Mouse (Mus musculus): ENCODE measurements at regions not wholly inside any gene's neighbourhood (a gene's known extent, or its start where the extent isn't known, plus 50 kb on each side); places are given as distances from the start of the nearest gene placed in this dataset.

- no peak for ATAC-seq (ENCODE audit: low FRiP score, low TSS enrichment)
- 86% methylated on average over 3 of the region's 3 CpGs for WGBS
Observed at GRCm38 (mm10) chr1:137256294-137256693, 296.0 kb upstream of the Nr5a2 start.

GRCm38 (mm10) chr1:137255041-137255440 is 294.8 kb upstream of the Nr5a2 start:
- H3K27me3 ChIP-seq (ENCODE audit: insufficient read depth, low read length) = no peaks in the 10 kb centered on the region
- H3K4me3 ChIP-seq (ENCODE audit: low read length) = no peak overlapping the region
- no peaks in the 10 kb centered on the region; the same call in 1 of the 2 replicates for H3K9me3 ChIP-seq (ENCODE audit: low read length)
- H3K27ac ChIP-seq (ENCODE audit: low read length) = no peak overlapping the region
- no peak overlapping the region for H3K9ac ChIP-seq (replicated peaks; ENCODE audit: low read length)
- H3K4me1 ChIP-seq (ENCODE audit: insufficient read depth, low read length) = no peaks in the 10 kb centered on the region
- ATAC-seq (ENCODE audit: low FRiP score, low TSS enrichment) = no peak
- no peaks in the 10 kb centered on the region for H3K36me3 ChIP-seq (ENCODE audit: insufficient read depth, low read length)
- no peak overlapping the region for H3K4me2 ChIP-seq (replicated peaks; ENCODE audit: low read depth, low read length)

More at GRCm38 (mm10) chr1:137256294-137256693, 296.0 kb upstream of the Nr5a2 start:
- no peaks in the 10 kb centered on the region; the same call in 1 of the 2 replicates for H3K9me3 ChIP-seq (ENCODE audit: low read length)
- no peak overlapping the region for H3K9ac ChIP-seq (replicated peaks; ENCODE audit: low read length)
- H3K36me3 ChIP-seq (ENCODE audit: insufficient read depth, low read length) = no peaks in the 10 kb centered on the region
- H3K4me3 ChIP-seq (ENCODE audit: low read length) = no peak overlapping the region
- no peaks in the 10 kb centered on the region for H3K4me1 ChIP-seq (ENCODE audit: insufficient read depth, low read length)
- H3K27ac ChIP-seq (ENCODE audit: low read length) = no peak overlapping the region
- no peak overlapping the region for H3K4me2 ChIP-seq (replicated peaks; ENCODE audit: low read depth, low read length)
- no peaks in the 10 kb centered on the region for H3K27me3 ChIP-seq (ENCODE audit: insufficient read depth, low read length)

GRCm38 (mm10) chr1:137254634-137255033 is 294.4 kb upstream of the Nr5a2 start:
- H3K4me2 ChIP-seq (replicated peaks; ENCODE audit: low read depth, low read length) = no peak overlapping the region
- 96% methylated on average over 1 of the region's 1 CpGs for WGBS
- H3K4me1 ChIP-seq (ENCODE audit: insufficient read depth, low read length) = no peaks in the 10 kb centered on the region
- H3K9ac ChIP-seq (replicated peaks; ENCODE audit: low read length) = no peak overlapping the region
- no peak overlapping the region for H3K27ac ChIP-seq (ENCODE audit: low read length)
- H3K4me3 ChIP-seq (ENCODE audit: low read length) = no peak overlapping the region
- H3K27me3 ChIP-seq (ENCODE audit: insufficient read depth, low read length) = no peaks in the 10 kb centered on the region
- H3K36me3 ChIP-seq (ENCODE audit: insufficient read depth, low read length) = no peaks in the 10 kb centered on the region
- no peak for ATAC-seq (ENCODE audit: low FRiP score, low TSS enrichment)
- no peaks in the 10 kb centered on the region; the same call in 1 of the 2 replicates for H3K9me3 ChIP-seq (ENCODE audit: low read length)

- Histone ChIP-seq H3K4me1 (ENCODE audit: insufficient read depth, low read length) (no peaks in the 10 kb centered on the region), H3K9ac (replicated peaks; ENCODE audit: low read length) (no peak overlapping the region), H3K27ac (ENCODE audit: low read length) (no peak overlapping the region), H3K36me3 (ENCODE audit: insufficient read depth, low read length) (no peaks in the 10 kb centered on the region), H3K27me3 (ENCODE audit: insufficient read depth, low read length) (peaks cover 8% of the 10 kb centered on the region), H3K4me2 (replicated peaks; ENCODE audit: low read depth, low read length) (no peak overlapping the region), H3K4me3 (ENCODE audit: low read length) (no peak overlapping the region), H3K9me3 (ENCODE audit: low read length) (peaks cover 4% of the 10 kb centered on the region; the same call in 1 of the 2 replicates)
- 69% methylated on average over 4 of the region's 4 CpGs for WGBS
- no peak for ATAC-seq (ENCODE audit: low FRiP score, low TSS enrichment)
Observed at GRCm38 (mm10) chr1:137227098-137227485, 266.8 kb upstream of the Nr5a2 start.

- H3K4me3 ChIP-seq (ENCODE audit: low read length) = no peak overlapping the region
- no peak for ATAC-seq (ENCODE audit: low FRiP score, low TSS enrichment)
- 86% methylated on average over 6 of the region's 6 CpGs for WGBS
- H3K4me2 ChIP-seq (replicated peaks; ENCODE audit: low read depth, low read length) = no peak overlapping the region
- no peak overlapping the region for H3K27ac ChIP-seq (ENCODE audit: low read length)
- H3K9me3 ChIP-seq (ENCODE audit: low read length) = peaks cover 4% of the 10 kb centered on the region; the same call in 1 of the 2 replicates
- peaks cover 5% of the 10 kb centered on the region for H3K4me1 ChIP-seq (ENCODE audit: insufficient read depth, low read length)
- no peak overlapping the region for H3K9ac ChIP-seq (replicated peaks; ENCODE audit: low read length)
- H3K27me3 ChIP-seq (ENCODE audit: insufficient read depth, low read length) = peaks cover 8% of the 10 kb centered on the region
- no peaks in the 10 kb centered on the region for H3K36me3 ChIP-seq (ENCODE audit: insufficient read depth, low read length)
Observed at GRCm38 (mm10) chr1:137226479-137227097, 266.3 kb upstream of the Nr5a2 start.

- no peak overlapping the region for H3K4me3 ChIP-seq (ENCODE audit: low read length)
- peak; percentile 69; the same call in 1 of the 2 replicates for ATAC-seq (ENCODE audit: low FRiP score, low TSS enrichment)
- peaks cover 13% of the 10 kb centered on the region for H3K4me1 ChIP-seq (ENCODE audit: insufficient read depth, low read length)
- no peak overlapping the region for H3K9ac ChIP-seq (replicated peaks; ENCODE audit: low read length)
- H3K4me2 ChIP-seq (replicated peaks; ENCODE audit: low read depth, low read length) = no peak overlapping the region
- H3K27ac ChIP-seq (ENCODE audit: low read length) = no peak overlapping the region
- no peaks in the 10 kb centered on the region; the same call in 1 of the 2 replicates for H3K9me3 ChIP-seq (ENCODE audit: low read length)
- no peaks in the 10 kb centered on the region for H3K36me3 ChIP-seq (ENCODE audit: insufficient read depth, low read length)
- peaks cover 8% of the 10 kb centered on the region for H3K27me3 ChIP-seq (ENCODE audit: insufficient read depth, low read length)
- 26% methylated on average over 3 of the region's 3 CpGs for WGBS
Observed at GRCm38 (mm10) chr1:137225418-137225817, 265.2 kb upstream of the Nr5a2 start.

GRCm38 (mm10) chr1:137223052-137223451 is 262.8 kb upstream of the Nr5a2 start:
- no peak for ATAC-seq (ENCODE audit: low FRiP score, low TSS enrichment)
- H3K9ac ChIP-seq (replicated peaks; ENCODE audit: low read length) = no peak overlapping the region
- no peak overlapping the region for H3K4me3 ChIP-seq (ENCODE audit: low read length)
- no peak overlapping the region for H3K27ac ChIP-seq (ENCODE audit: low read length)
- no peaks in the 10 kb centered on the region for H3K36me3 ChIP-seq (ENCODE audit: insufficient read depth, low read length)
- 64% methylated on average over 10 of the region's 10 CpGs for WGBS
- H3K4me1 ChIP-seq (ENCODE audit: insufficient read depth, low read length) = peaks cover 18% of the 10 kb centered on the region
- peaks cover 8% of the 10 kb centered on the region for H3K27me3 ChIP-seq (ENCODE audit: insufficient read depth, low read length)
- no peak overlapping the region for H3K4me2 ChIP-seq (replicated peaks; ENCODE audit: low read depth, low read length)
- no peaks in the 10 kb centered on the region; the same call in 1 of the 2 replicates for H3K9me3 ChIP-seq (ENCODE audit: low read length)

GRCm38 (mm10) chr1:137221087-137222057 is 261.1 kb upstream of the Nr5a2 start:
- H3K9me3 ChIP-seq (ENCODE audit: low read length) = no peaks in the 10 kb centered on the region
- H3K4me2 ChIP-seq (replicated peaks; ENCODE audit: low read depth, low read length) = peak overlapping the region; percentile 57
- H3K4me3 ChIP-seq (ENCODE audit: low read length) = peak overlapping the region; percentile 33
- 0 out of 2 replicates have a peak overlapping the region, but pooled peaks have one; percentile 1 for H3K9ac ChIP-seq (replicated peaks; ENCODE audit: low read length)
- no peak overlapping the region for H3K27ac ChIP-seq (ENCODE audit: low read length)
- peak; percentile 53; the same call in 1 of the 2 replicates for ATAC-seq (ENCODE audit: low FRiP score, low TSS enrichment)
- 9% methylated on average over 25 of the region's 25 CpGs for WGBS
- H3K27me3 ChIP-seq (ENCODE audit: insufficient read depth, low read length) = peaks cover 8% of the 10 kb centered on the region
- no peaks in the 10 kb centered on the region for H3K36me3 ChIP-seq (ENCODE audit: insufficient read depth, low read length)
- peaks cover 18% of the 10 kb centered on the region for H3K4me1 ChIP-seq (ENCODE audit: insufficient read depth, low read length)

- WGBS = 76% methylated on average over 6 of the region's 6 CpGs
- Histone ChIP-seq H3K4me1 (ENCODE audit: insufficient read depth, low read length) (peaks cover 18% of the 10 kb centered on the region), H3K36me3 (ENCODE audit: insufficient read depth, low read length) (no peaks in the 10 kb centered on the region), H3K9me3 (ENCODE audit: low read length) (no peaks in the 10 kb centered on the region), H3K27ac (ENCODE audit: low read length) (no peak overlapping the region), H3K9ac (replicated peaks; ENCODE audit: low read length) (no peak overlapping the region), H3K4me3 (ENCODE audit: low read length) (no peak overlapping the region), H3K27me3 (ENCODE audit: insufficient read depth, low read length) (peaks cover 8% of the 10 kb centered on the region), H3K4me2 (replicated peaks; ENCODE audit: low read depth, low read length) (no peak overlapping the region)
- ATAC-seq (ENCODE audit: low FRiP score, low TSS enrichment) = no peak
Observed at GRCm38 (mm10) chr1:137220226-137220625, 260.0 kb upstream of the Nr5a2 start.
